ENCODE assay signal across 30 mouse cellular contexts in the genomic region with DNA sequence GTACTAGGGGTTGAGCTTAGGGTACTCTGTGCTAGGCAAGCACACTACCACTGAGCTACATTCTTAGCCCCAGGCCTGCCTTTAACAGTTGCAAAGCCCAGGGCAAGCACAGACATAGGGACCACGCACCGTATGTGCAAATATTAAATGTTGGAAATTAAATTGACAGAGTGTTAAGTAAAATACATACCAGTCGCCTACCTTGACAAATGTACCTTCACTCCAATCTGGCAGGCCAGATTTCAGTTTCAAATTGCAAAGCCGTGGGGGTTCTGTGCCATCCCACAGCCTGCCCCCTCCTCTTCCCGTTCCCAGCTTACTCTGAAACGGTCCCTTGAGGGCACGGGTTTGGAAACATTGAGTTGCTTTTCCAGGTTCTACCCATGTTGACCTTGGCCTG. TPM values are rescaled to one million over a fixed set of nuclear protein-coding genes. Genes with fewer than 3 reads are reported as not detected.
"Had no signal": no experiment of that assay in that cellular context is flagged by ENCODE, and none has a peak within 500 bp of the region (broad histone marks: within the 10 kb centered on the region; RNA-seq: fewer than 3 reads in every experiment).

No protein-coding gene starts in this region.

- H3K4me3 ChIP-seq: forebrain, embryonic 15.5 days; heart, adult 2 months; heart, embryonic 13.5 days; heart, embryonic 15.5 days; hindbrain, embryonic 10.5 days; hindbrain, embryonic 12.5 days; intestine, embryonic 15.5 days; left cerebral cortex, adult 2 months; limb, embryonic 10.5 days; limb, embryonic 12.5 days; liver, embryonic 13.5 days had no signal

- H3K4me1 ChIP-seq: forebrain, embryonic 15.5 days; heart, embryonic 13.5 days; heart, embryonic 15.5 days; hindbrain, embryonic 10.5 days; hindbrain, embryonic 12.5 days; intestine, embryonic 15.5 days; limb, embryonic 12.5 days; liver, embryonic 13.5 days had no signal

- H3K27ac ChIP-seq: forebrain, embryonic 15.5 days; heart, adult 2 months; heart, embryonic 13.5 days; heart, embryonic 15.5 days; hindbrain, embryonic 10.5 days; hindbrain, embryonic 12.5 days; hindbrain, embryonic 14.5 days; intestine, embryonic 15.5 days; left cerebral cortex, adult 2 months; limb, embryonic 10.5 days; limb, embryonic 12.5 days; liver, embryonic 13.5 days had no signal

- H3K36me3 ChIP-seq: forebrain, embryonic 15.5 days; heart, embryonic 13.5 days; heart, embryonic 15.5 days; hindbrain, embryonic 10.5 days; hindbrain, embryonic 12.5 days; intestine, embryonic 15.5 days; limb, embryonic 10.5 days; limb, embryonic 12.5 days; liver, embryonic 13.5 days had no signal

- H3K27me3 ChIP-seq: forebrain, embryonic 15.5 days; heart, embryonic 13.5 days; heart, embryonic 15.5 days; hindbrain, embryonic 12.5 days; intestine, embryonic 15.5 days; limb, embryonic 12.5 days had no signal

- DNase-seq: forebrain, postnatal 0 days; gastrocnemius, postnatal 14 days; gastrocnemius, postnatal 36 days; heart, adult 11 months; heart, adult 2 months; heart, postnatal 4 days; kidney, adult 18-20 months; kidney, adult 8-10 months; kidney, postnatal 10 days; kidney, postnatal 25 days; kidney, postnatal 4 days; liver; liver, embryonic 13.5 days had no signal

RNA-seq across cellular contexts. Expression of gene 1700016K19Rik, which starts 13.8 kb away (rescaled TPM):
- total RNA-seq: gastrocnemius, adult 18-20 months; gastrocnemius, adult 8-10 months; gastrocnemius, postnatal 14 days; gastrocnemius, postnatal 36 days; heart, adult 2 months; heart, postnatal 25 days; heart, postnatal 4 days had no signal
- polyA plus RNA-seq: heart, embryonic 11.5 days; heart, embryonic 13.5 days; heart, postnatal 0 days; intestine, postnatal 0 days; liver, embryonic 11.5 days; liver, embryonic 13.5 days had no signal
